Mouse (Mus musculus) midbrain, postnatal 0 days (tissue): ENCODE measurements at regions not wholly inside any gene's neighbourhood (a gene's known extent, or its start where the extent isn't known, plus 50 kb on each side); places are given as distances from the start of the nearest gene placed in this dataset.

Source experiments
- ATAC-seq: fragments of 200-750 bp; cut with Nextera tagmentation; 2 replicates; pipeline ENCODE4 v1.8.0; 2017; ENCODE audit warnings: moderate number of reproducible peaks, mild to moderate bottlenecking, moderate TSS enrichment, moderate library complexity; ENCODE audit not compliant: low FRiP score
- DNase-seq: peaks from one replicate; pipeline ENCODE4 v3.0.0-alpha.2; 2015; ENCODE audit warnings: low spot score
- H3K27ac ChIP-seq: fragments of 300-500 bp; sonication (generic); 2 replicates; pipeline ENCODE4 v1.5.1; 2014; ENCODE audit warnings: low read depth, mild to moderate bottlenecking, low read length, mixed read lengths
- H3K27me3 ChIP-seq: fragments of 300-500 bp; sonication (generic); 2 replicates; pipeline ENCODE4 v1.6.1; 2014; ENCODE audit warnings: low read length, control low read depth, mixed read lengths; ENCODE audit not compliant: insufficient read depth
- H3K36me3 ChIP-seq: fragments of 300-500 bp; sonication (generic); 2 replicates; pipeline ENCODE4 v1.6.1; 2014; ENCODE audit warnings: low read length, control low read depth, mixed read lengths; ENCODE audit not compliant: insufficient read depth
- H3K4me1 ChIP-seq: fragments of 300-500 bp; sonication (generic); 2 replicates; pipeline ENCODE4 v1.6.1; 2014; ENCODE audit warnings: mild to moderate bottlenecking, control low read depth, antibody characterized with exemption, low read length, mixed read lengths; ENCODE audit not compliant: insufficient read depth
- H3K4me2 ChIP-seq: fragments of 300-500 bp; sonication (generic); 2 replicates; pipeline ENCODE4 v1.6.1; 2014; ENCODE audit warnings: low read depth, mild to moderate bottlenecking, low read length, mixed read lengths; ENCODE audit not compliant: poor library complexity, severe bottlenecking
- H3K4me3 ChIP-seq: fragments of 300-500 bp; sonication (generic); 2 replicates; pipeline ENCODE4 v1.5.1; 2014; ENCODE audit warnings: low read depth, mild to moderate bottlenecking, low read length, moderate library complexity
- H3K9ac ChIP-seq: fragments of 300-500 bp; sonication (generic); replicated peaks from 2 replicates; pipeline ENCODE4 v1.6.1; 2014; ENCODE audit warnings: mild to moderate bottlenecking, low read length, moderate library complexity, mixed read lengths; ENCODE audit not compliant: poor library complexity, severe bottlenecking
- H3K9me3 ChIP-seq: fragments of 300-500 bp; sonication (generic); 2 replicates; pipeline ENCODE4 v1.6.1; 2016; ENCODE audit warnings: low read length, control low read depth
- CTCF ChIP-seq: IDR thresholded peaks from 2 replicates; pipeline ENCODE4 v1.5.1; 2016; ENCODE audit warnings: antibody characterized with exemption, mild to moderate bottlenecking
- WGBS: fragments of 180-500 bp; shearing (Covaris S2); extraction: QIAGEN DNeasy Blood & Tissue Kit; methylation state at CpG from one replicate; pipeline ENCODE4 v1.1.7; 2014; 5-methylcytosine and 5-hydroxymethylcytosine counted together

GRCm38 (mm10) chr2:48457117-48457516, 356.8 kb upstream of the Acvr2a start:
- WGBS, result 67% methylated on average over 4 of the region's 4 CpGs
- Histone ChIP-seq H3K4me3 (no peak overlapping the region), H3K4me2 (no peak overlapping the region), H3K27ac (no peak overlapping the region), H3K36me3 (no peaks in the 10 kb centered on the region), H3K9ac (no peak overlapping the region), H3K4me1 (no peaks in the 10 kb centered on the region), H3K27me3 (no peaks in the 10 kb centered on the region), H3K9me3 (no peaks in the 10 kb centered on the region)
- no peak for ATAC-seq
- no peak for DNase-seq
- TF ChIP-seq CTCF, result no peak

- no peak overlapping the region for H3K9ac ChIP-seq
- no peak overlapping the region for H3K27ac ChIP-seq
- no peaks in the 10 kb centered on the region for H3K4me1 ChIP-seq
- no peak overlapping the region for H3K4me2 ChIP-seq
- H3K27me3 ChIP-seq, result no peaks in the 10 kb centered on the region
- H3K4me3 ChIP-seq, result no peak overlapping the region
- no peak for ATAC-seq
- WGBS, result 87% methylated on average over 4 of the region's 4 CpGs
- H3K36me3 ChIP-seq, result no peaks in the 10 kb centered on the region
- DNase-seq, result no peak
- no peaks in the 10 kb centered on the region for H3K9me3 ChIP-seq
- no peak for TF ChIP-seq CTCF
Observed at GRCm38 (mm10) chr2:48465483-48465882, 348.4 kb upstream of the Acvr2a start.

- no peak for TF ChIP-seq CTCF
- WGBS, result 80% methylated on average over 4 of the region's 4 CpGs
- H3K4me1 ChIP-seq, result no peaks in the 10 kb centered on the region
- H3K27ac ChIP-seq, result no peak overlapping the region
- no peaks in the 10 kb centered on the region for H3K9me3 ChIP-seq
- no peaks in the 10 kb centered on the region for H3K27me3 ChIP-seq
- no peak for DNase-seq
- no peak overlapping the region for H3K4me2 ChIP-seq
- H3K9ac ChIP-seq, result no peak overlapping the region
- H3K36me3 ChIP-seq, result no peaks in the 10 kb centered on the region
- ATAC-seq, result no peak
- H3K4me3 ChIP-seq, result no peak overlapping the region
Observed at GRCm38 (mm10) chr2:48468895-48469294, 345.0 kb upstream of the Acvr2a start.

- no peaks in the 10 kb centered on the region for H3K9me3 ChIP-seq
- no peak overlapping the region for H3K9ac ChIP-seq
- no peak overlapping the region for H3K27ac ChIP-seq
- 78% methylated on average over 4 of the region's 4 CpGs for WGBS
- ATAC-seq (no peak), DNase-seq (no peak)
- no peak for TF ChIP-seq CTCF
- no peaks in the 10 kb centered on the region for H3K27me3 ChIP-seq
- no peak overlapping the region for H3K4me2 ChIP-seq
- no peaks in the 10 kb centered on the region for H3K36me3 ChIP-seq
- no peak overlapping the region for H3K4me3 ChIP-seq
- no peaks in the 10 kb centered on the region for H3K4me1 ChIP-seq
Observed at GRCm38 (mm10) chr2:48469357-48469756, 344.6 kb upstream of the Acvr2a start.

GRCm38 (mm10) chr2:48473102-48473501, 340.8 kb upstream of the Acvr2a start:
- DNase-seq, result no peak
- Histone ChIP-seq H3K4me1 (no peaks in the 10 kb centered on the region), H3K9me3 (no peaks in the 10 kb centered on the region), H3K9ac (no peak overlapping the region), H3K27me3 (no peaks in the 10 kb centered on the region), H3K27ac (no peak overlapping the region), H3K36me3 (no peaks in the 10 kb centered on the region), H3K4me2 (no peak overlapping the region), H3K4me3 (no peak overlapping the region)
- no peak for ATAC-seq
- TF ChIP-seq CTCF, result no peak
- WGBS, result 82% methylated on average over 3 of the region's 3 CpGs

- Histone ChIP-seq H3K4me3 (no peak overlapping the region), H3K9ac (no peak overlapping the region), H3K36me3 (no peaks in the 10 kb centered on the region), H3K4me2 (no peak overlapping the region), H3K9me3 (no peaks in the 10 kb centered on the region), H3K4me1 (no peaks in the 10 kb centered on the region), H3K27ac (no peak overlapping the region), H3K27me3 (no peaks in the 10 kb centered on the region)
- no peak for TF ChIP-seq CTCF
- 94% methylated on average over 4 of the region's 4 CpGs for WGBS
- no peak for DNase-seq
- no peak for ATAC-seq
Observed at GRCm38 (mm10) chr2:48474642-48475041, 339.3 kb upstream of the Acvr2a start.

- no peak for ATAC-seq
- H3K27me3 ChIP-seq, result no peaks in the 10 kb centered on the region
- no peaks in the 10 kb centered on the region for H3K36me3 ChIP-seq
- no peak overlapping the region for H3K27ac ChIP-seq
- no peak for TF ChIP-seq CTCF
- H3K4me3 ChIP-seq, result no peak overlapping the region
- H3K9me3 ChIP-seq, result no peaks in the 10 kb centered on the region
- H3K4me2 ChIP-seq, result no peak overlapping the region
- no peak for DNase-seq
- WGBS, result 59% methylated on average over 3 of the region's 3 CpGs
- H3K9ac ChIP-seq, result no peak overlapping the region
- H3K4me1 ChIP-seq, result peaks cover 4% of the 10 kb centered on the region; the same call in 1 of the 2 replicates
Observed at GRCm38 (mm10) chr2:48476777-48477176, 337.1 kb upstream of the Acvr2a start.
